Mouse (Mus musculus): ENCODE measurements around the gene Dok4. TPM values are rescaled to one million over a fixed set of nuclear protein-coding genes. Genes with fewer than 3 reads are reported as not detected.

Dok4 gene
- polyA plus RNA-seq, 1 experiment from 2014 or later: 14.6 TPM

DNA sequence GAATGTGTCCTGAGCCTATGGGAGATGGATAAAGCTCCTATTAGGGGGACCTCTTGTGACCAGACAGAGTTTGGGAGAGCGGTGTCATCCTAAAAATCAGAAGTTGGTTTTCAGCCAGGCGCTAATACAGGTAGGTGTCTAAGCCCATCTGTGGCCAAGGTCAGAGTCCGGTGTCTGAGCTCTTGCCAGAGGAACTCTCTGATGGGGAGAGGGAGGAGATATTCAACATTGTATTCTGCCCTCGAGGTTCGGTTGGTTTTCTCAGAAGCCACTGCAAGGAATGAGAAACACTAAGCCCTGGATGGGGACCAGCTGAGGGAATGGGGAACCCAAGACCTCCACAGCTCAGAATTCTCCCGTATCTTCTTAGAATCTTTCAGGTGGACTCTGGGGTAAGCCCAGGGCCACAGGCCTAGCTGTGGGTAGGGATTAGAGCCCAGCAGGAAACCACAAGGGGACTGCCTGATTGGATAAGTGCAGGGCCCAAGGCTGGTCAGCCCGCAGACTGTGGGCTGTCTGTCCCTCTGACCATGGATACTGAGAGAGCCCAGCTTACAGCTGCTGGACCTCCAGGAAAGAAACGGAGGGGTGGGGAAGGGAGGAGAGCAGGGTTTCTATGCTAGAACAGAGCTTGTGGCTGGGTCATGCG is 40.3 kb upstream of the Dok4 start:
- Histone ChIP-seq H3K9ac (ENCODE audit: low read length) (peak overlapping the region; percentile 94; the same call in 1 of the 2 replicates), H3K4me2 (ENCODE audit: low read depth, severe bottlenecking) (peak overlapping the region; percentile 47), H3K4me1 (ENCODE audit: control insufficient read depth, insufficient read depth, low read length) (peaks cover 37% of the 10 kb centered on the region), H3K27ac (replicated peaks; ENCODE audit: low read depth, low read length) (peak overlapping the region; percentile 26; the same call in 1 of the 2 replicates), H3K36me3 (ENCODE audit: control insufficient read depth, insufficient read depth, low read length) (no peaks in the 10 kb centered on the region; the same call in 1 of the 2 replicates), H3K27me3 (ENCODE audit: control insufficient read depth, insufficient read depth, low read length) (0 out of 2 replicates have a peak, but pooled peaks cover 4% of the 10 kb centered on the region), H3K9me3 (ENCODE audit: control insufficient read depth, low read length) (no peaks in the 10 kb centered on the region), H3K4me3 (ENCODE audit: low read depth, low read length) (peak overlapping the region; percentile 84)
- DNase-seq (ENCODE audit: low spot score) (no peak), ATAC-seq (ENCODE audit: insufficient number of reproducible peaks, low FRiP score, low TSS enrichment, low read depth) (no peak)
- 53% methylated on average over 9 of the region's 9 CpGs for WGBS

DNA sequence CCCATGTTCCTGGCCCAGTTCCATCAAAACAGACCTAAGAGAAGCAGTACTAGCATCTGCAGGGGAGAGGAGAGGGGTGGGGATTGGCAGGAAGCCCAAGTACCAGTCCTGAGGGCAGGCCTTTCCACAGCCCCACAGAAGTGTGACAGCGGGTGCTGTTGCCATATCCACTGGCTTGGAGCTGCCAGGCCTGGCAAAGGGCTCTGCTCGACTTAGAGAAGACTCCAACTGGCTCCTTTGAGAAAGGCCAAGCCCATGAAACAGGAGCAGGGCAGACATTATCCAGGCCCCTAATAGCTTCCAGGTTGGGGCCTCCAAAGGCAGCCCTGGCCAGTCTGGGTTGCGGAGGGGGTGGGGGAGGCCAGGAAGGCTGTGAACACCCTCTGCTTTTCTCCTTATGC is 38.6 kb upstream of the Dok4 start:
- 0 out of 2 replicates have a peak overlapping the region, but pooled peaks have one; percentile 4 for H3K9ac ChIP-seq (ENCODE audit: low read length)
- ATAC-seq (ENCODE audit: insufficient number of reproducible peaks, low FRiP score, low TSS enrichment, low read depth): peak; percentile 19; the same call in 1 of the 2 replicates
- no peak overlapping the region for H3K4me3 ChIP-seq (ENCODE audit: low read depth, low read length)
- DNase-seq (ENCODE audit: low spot score): peak; percentile 79
- H3K4me2 ChIP-seq (ENCODE audit: low read depth, severe bottlenecking): peak overlapping the region; percentile 24; the same call in 1 of the 2 replicates
- WGBS: 21% methylated on average over 3 of the region's 3 CpGs
- 0 out of 2 replicates have a peak, but pooled peaks cover 4% of the 10 kb centered on the region for H3K27me3 ChIP-seq (ENCODE audit: control insufficient read depth, insufficient read depth, low read length)
- peak overlapping the region; percentile 59; the same call in 1 of the 2 replicates for H3K27ac ChIP-seq (replicated peaks; ENCODE audit: low read depth, low read length)
- H3K4me1 ChIP-seq (ENCODE audit: control insufficient read depth, insufficient read depth, low read length): peaks cover 37% of the 10 kb centered on the region
- H3K9me3 ChIP-seq (ENCODE audit: control insufficient read depth, low read length): no peaks in the 10 kb centered on the region
- no peaks in the 10 kb centered on the region; the same call in 1 of the 2 replicates for H3K36me3 ChIP-seq (ENCODE audit: control insufficient read depth, insufficient read depth, low read length)

DNA sequence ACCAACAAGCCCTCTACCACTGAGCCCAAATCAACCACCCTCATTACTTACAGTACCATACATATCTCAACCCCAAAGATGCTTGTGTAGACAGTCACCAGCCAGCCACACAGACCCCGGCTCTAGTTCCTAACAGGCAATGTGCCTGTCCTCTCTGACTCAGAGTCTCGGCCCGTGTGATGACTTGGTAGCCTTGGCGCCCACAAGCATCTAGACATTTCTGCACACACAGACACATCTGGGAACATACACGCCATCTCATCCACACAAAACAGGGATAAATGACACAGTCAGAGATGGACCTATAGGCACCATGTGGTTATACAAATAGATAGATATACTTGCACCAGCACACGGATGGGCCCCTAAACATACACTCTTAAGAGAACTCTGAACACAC is 38.1 kb upstream of the Dok4 start:
- no peak for ATAC-seq (ENCODE audit: insufficient number of reproducible peaks, low FRiP score, low TSS enrichment, low read depth)
- H3K4me3 ChIP-seq (ENCODE audit: low read depth, low read length): no peak overlapping the region
- 86% methylated on average over 6 of the region's 6 CpGs for WGBS

DNA sequence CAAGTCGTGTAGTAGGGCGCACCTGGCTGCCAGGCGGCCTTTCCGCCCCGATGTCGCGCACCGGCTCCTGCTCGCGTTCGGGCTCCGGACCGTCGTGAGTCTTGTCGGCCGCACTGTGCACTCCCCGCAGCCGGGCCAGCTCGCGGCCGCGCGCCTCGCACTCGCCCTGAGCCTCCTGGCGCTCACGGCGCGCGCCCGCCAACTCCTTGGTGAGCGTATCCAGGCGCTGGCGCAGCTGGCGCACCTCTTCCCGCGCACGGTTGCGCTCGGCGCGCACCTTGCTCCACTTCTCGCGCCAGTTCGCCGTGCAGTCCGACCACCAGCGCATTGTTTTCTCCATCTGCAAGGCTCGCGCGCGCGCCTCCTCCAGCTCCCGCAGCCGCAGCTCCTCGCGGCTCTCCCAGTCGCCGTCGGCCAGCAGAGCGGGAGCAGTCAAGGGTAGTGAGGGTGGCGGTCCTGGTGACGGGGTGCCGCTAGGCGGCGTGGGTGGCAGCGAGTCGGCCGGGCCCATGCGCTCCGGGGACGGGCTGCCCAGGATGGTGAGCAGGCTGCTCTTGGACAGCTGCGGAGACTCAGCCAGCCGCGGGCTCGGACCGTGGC is 37.0 kb upstream of the Dok4 start:
- Histone ChIP-seq H3K9me3 (ENCODE audit: control insufficient read depth, low read length) (no peaks in the 10 kb centered on the region), H3K4me2 (ENCODE audit: low read depth, severe bottlenecking) (peak overlapping the region; percentile 70), H3K9ac (ENCODE audit: low read length) (peak overlapping the region; percentile 52), H3K27me3 (ENCODE audit: control insufficient read depth, insufficient read depth, low read length) (0 out of 2 replicates have a peak, but pooled peaks cover 4% of the 10 kb centered on the region), H3K4me3 (ENCODE audit: low read depth, low read length) (peak overlapping the region; percentile 34), H3K27ac (replicated peaks; ENCODE audit: low read depth, low read length) (no peak overlapping the region), H3K36me3 (ENCODE audit: control insufficient read depth, insufficient read depth, low read length) (no peaks in the 10 kb centered on the region; the same call in 1 of the 2 replicates), H3K4me1 (ENCODE audit: control insufficient read depth, insufficient read depth, low read length) (peaks cover 41% of the 10 kb centered on the region)
- 5% methylated on average over 77 of the region's 77 CpGs for WGBS
- DNase-seq (ENCODE audit: low spot score): peak; percentile 83
- ATAC-seq (ENCODE audit: insufficient number of reproducible peaks, low FRiP score, low TSS enrichment, low read depth): 0 out of 2 replicates have a peak, but pooled peaks have one; percentile 20

More for the DNA sequence above, 38.1 kb upstream of the Dok4 start:
- no peak for DNase-seq (ENCODE audit: low spot score)
- Histone ChIP-seq H3K36me3 (ENCODE audit: control insufficient read depth, insufficient read depth, low read length) (no peaks in the 10 kb centered on the region; the same call in 1 of the 2 replicates), H3K9ac (ENCODE audit: low read length) (no peak overlapping the region), H3K4me2 (ENCODE audit: low read depth, severe bottlenecking) (peak overlapping the region; percentile 24; the same call in 1 of the 2 replicates), H3K4me1 (ENCODE audit: control insufficient read depth, insufficient read depth, low read length) (peaks cover 37% of the 10 kb centered on the region), H3K27me3 (ENCODE audit: control insufficient read depth, insufficient read depth, low read length) (0 out of 2 replicates have a peak, but pooled peaks cover 4% of the 10 kb centered on the region), H3K9me3 (ENCODE audit: control insufficient read depth, low read length) (no peaks in the 10 kb centered on the region), H3K27ac (replicated peaks; ENCODE audit: low read depth, low read length) (0 out of 2 replicates have a peak overlapping the region, but pooled peaks have one; percentile 59)

DNA sequence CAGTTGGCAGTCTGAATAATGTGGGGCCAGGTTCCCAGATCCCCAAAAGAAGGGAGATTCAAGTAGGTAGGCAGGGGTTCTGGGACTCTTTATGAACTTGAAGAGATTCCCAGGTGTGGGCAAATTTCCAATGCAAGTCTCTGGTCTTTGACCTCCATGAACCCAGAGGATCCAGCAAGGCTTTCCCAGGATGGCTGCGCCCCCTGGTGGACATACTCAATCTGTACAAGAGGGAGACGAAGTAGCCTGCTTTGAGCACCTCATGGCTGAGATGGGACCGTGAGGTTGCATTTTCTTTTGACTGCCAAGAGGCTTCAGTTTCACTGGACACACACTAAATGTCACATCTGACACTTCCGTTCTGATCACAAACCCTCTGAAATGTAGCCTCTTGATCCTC is 32.7 kb upstream of the Dok4 start:
- DNase-seq (ENCODE audit: low spot score) (peak; percentile 92), ATAC-seq (ENCODE audit: insufficient number of reproducible peaks, low FRiP score, low TSS enrichment, low read depth) (no peak)
- 7% methylated on average over 4 of the region's 4 CpGs for WGBS
- Histone ChIP-seq H3K4me1 (ENCODE audit: control insufficient read depth, insufficient read depth, low read length) (peaks cover 22% of the 10 kb centered on the region), H3K27ac (replicated peaks; ENCODE audit: low read depth, low read length) (no peak overlapping the region), H3K36me3 (ENCODE audit: control insufficient read depth, insufficient read depth, low read length) (peaks cover 11% of the 10 kb centered on the region), H3K9ac (ENCODE audit: low read length) (no peak overlapping the region), H3K4me2 (ENCODE audit: low read depth, severe bottlenecking) (no peak overlapping the region), H3K27me3 (ENCODE audit: control insufficient read depth, insufficient read depth, low read length) (0 out of 2 replicates have a peak, but pooled peaks cover 4% of the 10 kb centered on the region), H3K4me3 (ENCODE audit: low read depth, low read length) (no peak overlapping the region), H3K9me3 (ENCODE audit: control insufficient read depth, low read length) (no peaks in the 10 kb centered on the region)

DNA sequence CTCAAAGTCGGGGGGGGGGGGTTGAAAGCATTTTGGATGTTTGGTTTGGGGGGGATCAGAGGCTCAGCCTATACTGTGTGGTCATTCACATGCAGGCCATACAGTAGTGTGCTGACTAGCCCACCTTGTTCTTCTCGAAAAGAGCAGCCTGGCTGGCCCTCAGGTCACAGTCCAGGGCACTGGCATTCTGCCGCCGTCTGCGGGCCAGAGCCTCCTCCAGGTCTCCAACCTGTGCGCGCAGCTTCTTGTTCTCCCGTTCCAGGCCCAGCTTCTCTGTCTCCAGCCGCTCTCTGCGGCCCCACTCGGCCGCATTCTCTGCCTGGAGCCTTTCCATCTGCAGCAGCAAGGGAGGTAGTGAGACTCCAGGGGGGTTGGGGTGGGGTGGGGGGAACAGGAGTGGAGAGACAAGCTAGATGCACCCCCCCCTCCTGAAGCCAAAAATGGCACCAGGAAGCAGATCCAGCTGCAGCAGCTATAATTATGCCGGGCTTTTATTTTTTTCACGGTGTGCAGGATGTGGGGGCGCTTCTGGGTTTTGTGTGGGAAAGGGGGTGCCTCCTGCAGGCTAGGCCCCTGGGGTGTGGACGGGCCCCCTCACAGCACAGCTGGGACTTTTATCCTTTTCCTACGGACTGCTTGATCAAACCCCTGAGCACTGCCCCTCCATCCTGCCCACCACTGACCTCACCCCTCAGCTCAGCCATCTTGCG is 31.6 kb upstream of the Dok4 start:
- Histone ChIP-seq H3K9ac (ENCODE audit: low read length) (no peak overlapping the region), H3K4me1 (ENCODE audit: control insufficient read depth, insufficient read depth, low read length) (peaks cover 27% of the 10 kb centered on the region), H3K9me3 (ENCODE audit: control insufficient read depth, low read length) (no peaks in the 10 kb centered on the region), H3K36me3 (ENCODE audit: control insufficient read depth, insufficient read depth, low read length) (peaks cover 13% of the 10 kb centered on the region), H3K4me2 (ENCODE audit: low read depth, severe bottlenecking) (no peak overlapping the region), H3K27ac (replicated peaks; ENCODE audit: low read depth, low read length) (no peak overlapping the region), H3K27me3 (ENCODE audit: control insufficient read depth, insufficient read depth, low read length) (0 out of 2 replicates have a peak, but pooled peaks cover 3% of the 10 kb centered on the region), H3K4me3 (ENCODE audit: low read depth, low read length) (no peak overlapping the region)
- 83% methylated on average over 18 of the region's 18 CpGs for WGBS
- no peak for ATAC-seq (ENCODE audit: insufficient number of reproducible peaks, low FRiP score, low TSS enrichment, low read depth)
- no peak for DNase-seq (ENCODE audit: low spot score)

DNA sequence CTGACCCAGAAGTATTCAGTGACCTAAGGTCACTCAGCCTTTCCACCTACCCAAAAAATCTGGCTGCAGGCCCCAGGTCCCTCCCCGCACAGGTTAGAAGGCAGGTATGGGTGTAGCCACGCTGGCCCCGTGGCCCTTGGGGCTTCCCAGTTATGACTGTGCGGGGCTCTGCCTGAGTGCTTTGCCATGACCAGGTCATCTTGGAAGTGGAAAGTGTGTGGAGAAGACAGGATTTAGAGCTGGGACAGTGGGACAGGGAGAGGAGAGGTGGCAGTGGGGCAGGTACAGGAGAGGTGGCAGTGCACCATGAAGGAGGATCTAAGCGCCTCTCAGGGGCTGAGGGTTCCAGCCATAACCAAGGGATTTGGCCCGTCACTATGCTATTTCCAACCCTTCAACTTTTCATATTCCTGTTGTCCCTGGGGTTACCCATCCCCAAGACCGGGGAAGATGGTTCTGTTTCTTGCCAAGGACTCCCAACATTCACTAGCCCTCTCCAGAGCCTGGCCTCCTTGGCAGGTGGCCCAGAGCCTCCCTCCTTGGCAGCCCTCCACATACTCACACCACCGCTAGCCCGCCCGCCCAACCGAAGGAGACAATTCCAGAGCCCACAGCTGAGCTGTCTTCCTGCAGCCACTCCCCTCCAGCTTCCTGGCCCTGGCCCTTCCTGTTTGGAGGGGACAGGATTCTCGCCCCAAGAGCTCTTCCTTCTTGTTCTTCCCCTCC is 28.5 kb upstream of the Dok4 start:
- Histone ChIP-seq H3K4me3 (ENCODE audit: low read depth, low read length) (no peak overlapping the region), H3K36me3 (ENCODE audit: control insufficient read depth, insufficient read depth, low read length) (peaks cover 13% of the 10 kb centered on the region), H3K27me3 (ENCODE audit: control insufficient read depth, insufficient read depth, low read length) (no peaks in the 10 kb centered on the region), H3K27ac (replicated peaks; ENCODE audit: low read depth, low read length) (peak overlapping the region; percentile 36; the same call in 1 of the 2 replicates), H3K4me2 (ENCODE audit: low read depth, severe bottlenecking) (no peak overlapping the region), H3K9ac (ENCODE audit: low read length) (no peak overlapping the region), H3K4me1 (ENCODE audit: control insufficient read depth, insufficient read depth, low read length) (peaks cover 36% of the 10 kb centered on the region), H3K9me3 (ENCODE audit: control insufficient read depth, low read length) (no peaks in the 10 kb centered on the region)
- DNase-seq (ENCODE audit: low spot score) (no peak), ATAC-seq (ENCODE audit: insufficient number of reproducible peaks, low FRiP score, low TSS enrichment, low read depth) (no peak)
- WGBS: 90% methylated on average over 12 of the region's 12 CpGs
